Mouse (Mus musculus): ENCODE results near the gene Mrpl50.
"Not testable (repeated sequence)": the region's sequence is repeated elsewhere in the genome, so short reads cannot be mapped to it uniquely, and the experiment has no call there.

Mrpl50 gene

GRCm38 (mm10) chr4:49510236-49510835, 10.6 kb downstream of the Mrpl50 start:
- DNase-seq (ENCODE audit: low read depth in 2 of 2, low spot score in 2 of 2) = not testable (repeated sequence)

- no peak for DNase-seq (ENCODE audit: low read depth in 2 of 2, low spot score in 2 of 2)
Measured at GRCm38 (mm10) chr4:49509183-49509582, 11.7 kb downstream of the Mrpl50 start.

- no peak for DNase-seq (ENCODE audit: low read depth in 2 of 2, low spot score in 2 of 2)
Measured at GRCm38 (mm10) chr4:49506386-49506785, 14.5 kb downstream of the Mrpl50 start, which contains the start of gene Baat. Baat (minus strand) TSS chr4:49506557.

DNA sequence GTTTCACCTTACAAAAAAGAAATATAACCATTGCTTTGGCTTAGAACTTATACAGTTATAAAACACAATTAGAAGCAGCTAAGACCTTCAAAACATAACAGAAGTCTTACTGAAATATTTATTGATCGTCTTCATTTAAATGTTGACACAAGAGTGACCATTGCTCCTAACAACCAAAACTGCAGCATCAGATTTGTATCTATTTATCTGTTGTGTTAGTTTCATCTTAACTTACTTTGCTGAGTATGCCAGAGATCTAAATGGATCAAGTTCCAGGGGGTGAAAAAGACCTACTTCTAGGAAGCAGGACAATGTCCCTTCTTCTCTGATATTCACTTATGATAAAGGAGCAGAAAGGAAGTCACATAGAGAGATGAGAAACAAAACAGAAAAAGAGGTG, 17.3 kb downstream of the Mrpl50 start:
- no peak for DNase-seq (ENCODE audit: low read depth in 2 of 2, low spot score in 2 of 2)

DNA sequence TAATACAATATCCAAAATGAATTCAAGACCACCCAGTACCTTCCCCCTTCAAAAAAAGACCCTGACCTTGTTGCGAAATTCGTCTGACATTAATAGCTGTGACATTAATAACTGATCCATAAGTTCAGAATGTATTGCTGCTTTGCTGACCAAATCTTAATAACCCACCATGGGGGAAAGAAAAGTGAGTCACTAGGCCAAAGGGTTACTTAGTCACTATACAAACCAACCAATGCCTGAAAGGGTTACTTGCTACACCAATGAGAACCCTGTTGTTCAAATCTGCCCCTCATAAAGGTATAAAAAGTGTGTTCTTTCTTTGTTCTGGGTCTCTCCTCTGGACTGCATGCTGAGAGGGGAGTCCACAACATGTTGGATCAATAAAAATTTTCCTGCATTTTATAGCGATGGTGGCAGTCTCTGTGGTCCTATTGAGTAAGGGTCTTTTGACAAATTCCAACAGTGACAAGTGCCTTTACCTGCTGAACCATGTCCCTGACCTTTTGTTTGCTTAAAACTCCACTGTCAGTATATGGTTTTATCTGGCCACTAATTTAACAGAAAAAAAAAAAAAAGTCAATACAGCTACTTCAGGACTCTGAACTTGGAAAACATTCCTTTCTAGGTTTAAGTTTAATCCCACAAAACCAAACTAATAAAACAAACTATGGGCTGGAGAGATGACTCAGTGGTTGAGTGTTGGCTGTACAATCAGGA, 34.8 kb downstream of the Mrpl50 start:
- not testable (repeated sequence) for DNase-seq (ENCODE audit: low read depth in 2 of 2, low spot score in 2 of 2)

DNA sequence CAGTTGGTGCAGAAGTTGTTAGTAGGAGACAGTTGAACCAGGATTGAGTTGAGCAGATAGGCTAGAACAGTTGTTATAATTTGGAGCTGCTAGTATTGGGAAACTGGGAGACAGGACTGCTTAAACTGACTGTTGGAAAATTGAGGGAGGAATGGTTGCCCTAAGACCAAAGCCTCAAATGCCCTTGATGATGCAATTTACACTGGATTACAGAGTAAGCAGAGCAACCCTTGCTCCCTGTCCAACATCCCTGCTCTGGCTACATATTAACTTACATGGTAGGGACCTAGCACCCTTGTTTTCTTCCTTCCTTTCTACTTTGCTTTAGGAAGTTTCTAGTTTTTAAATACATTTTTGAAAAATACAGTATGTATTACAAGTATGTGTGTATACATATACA, 35.5 kb downstream of the Mrpl50 start:
- no peak for DNase-seq (ENCODE audit: low read depth in 2 of 2, low spot score in 2 of 2)

DNA sequence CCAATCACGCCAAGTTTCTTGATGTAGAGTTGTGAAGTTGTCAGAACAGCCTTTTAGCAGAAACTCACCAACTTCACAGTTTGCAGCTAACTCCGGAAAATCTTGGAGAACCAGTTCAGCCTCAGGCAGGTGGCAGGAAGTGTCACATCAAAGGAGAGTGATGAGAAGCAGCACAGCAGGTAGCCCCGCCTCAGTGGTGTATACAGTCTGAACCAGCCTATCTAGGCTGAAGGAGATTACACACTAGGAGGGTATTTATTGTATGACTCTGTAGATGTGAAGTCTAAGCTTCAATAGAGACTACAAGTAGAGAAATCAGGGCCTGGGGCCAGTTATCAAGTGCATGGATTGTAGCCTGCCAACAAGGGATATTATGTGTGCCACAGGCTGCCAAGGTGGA, 40.0 kb downstream of the Mrpl50 start:
- no peak for DNase-seq (ENCODE audit: low read depth in 2 of 2, low spot score in 2 of 2)

DNA sequence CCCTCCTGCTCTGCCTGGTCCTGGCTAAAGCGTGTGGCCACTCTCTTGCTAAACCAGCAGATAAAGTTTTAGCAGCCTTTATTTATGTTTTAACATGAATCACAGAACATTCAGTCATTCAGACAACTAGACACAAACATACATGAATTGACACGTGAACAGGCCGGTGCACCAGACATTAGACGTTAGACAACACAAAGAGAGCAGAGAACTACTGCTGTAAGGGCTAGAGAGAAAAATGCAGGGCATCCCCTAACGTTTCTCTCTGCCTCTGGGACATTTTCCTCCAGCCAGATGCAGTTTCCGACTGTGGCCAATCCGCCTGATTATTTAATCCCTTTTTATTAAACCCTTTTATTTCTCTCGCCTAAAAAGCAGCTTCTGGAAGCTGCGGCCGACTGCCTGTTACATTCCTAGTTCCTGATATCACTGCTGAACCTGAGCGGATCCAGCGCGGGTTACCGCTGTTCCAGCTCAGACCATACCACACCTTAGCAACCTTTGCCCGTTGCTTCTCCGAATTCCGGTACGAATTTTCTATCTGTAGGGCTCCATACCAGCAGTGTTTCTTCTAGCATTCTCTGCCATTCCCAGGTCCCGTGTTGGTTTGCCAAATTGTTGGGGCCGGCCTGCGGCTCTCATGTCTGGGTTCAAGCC, 40.7 kb downstream of the Mrpl50 start:
- DNase-seq (ENCODE audit: low read depth in 2 of 2, low spot score in 2 of 2) = no peak

DNA sequence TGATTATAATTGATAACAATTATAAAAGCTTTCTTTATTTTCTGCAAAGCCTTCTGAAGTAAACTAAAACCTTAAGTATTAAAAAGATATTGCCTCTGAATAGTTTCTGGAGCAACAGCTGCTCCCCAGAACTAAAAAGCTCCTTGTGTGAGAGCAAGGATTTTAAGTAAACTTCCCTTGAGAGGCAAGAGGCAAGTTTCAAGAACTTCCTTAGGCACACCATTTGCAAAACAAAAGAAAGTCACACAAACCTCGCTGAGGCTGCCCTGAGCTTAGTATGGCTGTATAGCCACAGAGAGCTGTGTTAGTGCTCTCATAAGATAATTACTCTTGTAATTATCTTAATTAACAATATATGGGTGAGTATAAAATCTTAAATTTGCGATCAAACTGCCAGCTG, 41.9 kb downstream of the Mrpl50 start:
- DNase-seq (ENCODE audit: low read depth in 2 of 2, low spot score in 2 of 2) = not testable (repeated sequence)

DNA sequence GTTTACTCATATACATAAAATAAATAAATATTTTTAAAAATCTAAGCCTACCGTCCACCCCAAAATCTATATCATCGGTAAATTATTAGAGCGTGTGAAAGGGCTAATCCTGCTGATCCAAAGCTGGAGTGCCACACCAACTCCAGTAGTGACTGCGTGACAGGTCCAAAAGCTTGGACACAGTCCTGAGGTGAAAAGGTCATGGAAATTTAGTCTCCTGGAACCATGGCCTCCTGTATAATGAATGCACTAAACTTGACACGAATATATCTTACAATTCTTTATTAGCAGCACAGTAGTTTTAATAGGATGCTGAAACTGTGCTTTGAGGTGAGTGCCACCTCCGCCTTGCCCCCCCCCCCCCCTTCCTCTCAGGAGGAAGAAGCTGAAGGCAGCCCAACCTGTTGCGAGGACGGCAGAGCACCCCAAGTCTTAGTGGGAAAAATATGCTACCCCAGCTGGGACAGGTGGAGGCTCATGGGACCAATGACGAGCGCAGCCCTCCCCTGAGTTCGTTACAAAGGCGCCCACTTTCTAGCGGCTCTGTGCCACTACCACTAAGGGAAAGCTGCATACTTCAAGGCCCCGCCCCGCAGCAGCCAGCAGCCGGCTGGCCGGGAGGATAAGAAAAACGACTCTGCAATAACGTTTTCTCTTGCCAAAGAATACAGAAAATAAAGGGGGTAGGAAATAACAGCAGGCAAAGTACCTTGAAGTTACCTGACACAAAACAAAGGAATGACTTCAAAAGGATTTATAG, 42.6 kb downstream of the Mrpl50 start:
- no peak for DNase-seq (ENCODE audit: low read depth in 2 of 2, low spot score in 2 of 2)

- no peak for DNase-seq (ENCODE audit: low read depth in 2 of 2, low spot score in 2 of 2)
Measured at GRCm38 (mm10) chr4:49474583-49474982, 46.3 kb downstream of the Mrpl50 start.

DNA sequence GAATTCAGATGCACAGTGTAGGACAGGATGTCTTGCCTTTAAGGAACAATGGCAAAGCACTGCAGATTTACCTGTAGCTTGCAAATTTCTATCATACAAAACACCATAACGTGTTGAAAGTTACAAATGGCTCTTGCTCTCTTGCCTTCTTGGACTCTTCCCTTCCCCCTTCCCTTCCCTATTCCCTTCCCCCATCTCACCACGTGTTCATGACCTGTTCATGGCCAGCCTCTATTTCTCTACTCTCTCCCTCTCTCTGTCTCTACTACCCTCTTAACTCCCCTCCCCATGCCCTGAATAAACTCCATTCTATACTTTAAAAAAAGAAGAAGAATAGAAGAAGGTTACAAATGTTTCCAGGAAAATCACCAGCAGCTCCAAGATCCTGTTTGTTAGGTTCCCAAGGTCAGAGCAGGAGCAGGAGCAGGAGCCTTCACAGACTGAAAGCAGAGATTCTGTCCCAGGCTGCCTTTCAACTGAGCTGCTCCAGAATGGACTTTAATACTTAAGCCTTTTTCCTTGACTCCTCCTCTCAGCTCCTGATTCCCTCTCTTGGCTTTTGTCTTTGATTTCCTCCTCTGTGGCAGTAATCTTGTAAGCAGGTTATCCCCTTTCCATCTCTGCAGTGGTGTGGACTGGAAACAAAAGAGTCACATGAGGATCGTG, 47.3 kb downstream of the Mrpl50 start, which contains the start of gene Acnat1:
TSS of gene Acnat1 (minus strand) at position 478 of the 666 bp plus-strand sequence.
- no peak for DNase-seq (ENCODE audit: low read depth in 2 of 2, low spot score in 2 of 2)

DNA sequence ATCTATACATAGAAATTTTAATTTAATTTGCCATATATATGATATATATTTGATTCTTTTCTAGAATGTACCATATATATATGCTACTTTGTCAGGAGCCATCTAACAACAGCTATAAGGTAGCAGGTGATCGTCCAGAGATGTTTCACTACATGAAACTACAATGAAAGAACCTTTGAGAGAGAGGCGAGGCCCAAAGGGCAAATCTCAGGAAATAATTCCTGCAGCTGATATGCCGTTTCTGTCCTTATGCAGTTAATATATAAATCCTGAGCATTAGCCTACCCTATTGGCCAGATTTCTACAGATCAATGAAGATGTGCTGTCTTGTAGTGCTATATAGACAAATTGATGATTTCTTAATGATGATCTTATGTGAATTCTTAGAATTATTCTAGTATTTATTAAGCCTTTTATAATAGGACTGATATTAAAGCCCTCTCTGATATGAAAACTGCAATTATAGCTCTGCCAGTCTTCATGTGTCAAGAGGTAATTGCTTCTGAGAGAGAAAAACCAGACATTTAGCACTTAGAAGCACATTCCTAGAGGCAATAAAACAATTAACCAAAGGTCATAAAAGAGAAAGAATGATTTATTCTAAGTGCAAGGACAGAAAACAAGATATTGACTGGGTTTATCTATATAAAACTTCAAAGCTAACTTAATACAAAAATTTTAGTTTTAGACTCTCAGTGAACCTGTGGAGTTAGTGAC, 51.3 kb downstream of the Mrpl50 start:
- DNase-seq (ENCODE audit: low read depth in 2 of 2, low spot score in 2 of 2) = no peak

GRCm38 (mm10) chr4:49467360-49467759, 53.5 kb downstream of the Mrpl50 start:
- no peak for DNase-seq (ENCODE audit: low read depth in 2 of 2, low spot score in 2 of 2)

Measured in CD8-positive naive resting alpha-beta T cell, adult 2 months (primary cell).